33 mouse cellular contexts compared by ENCODE assay signal in the genomic region with DNA sequence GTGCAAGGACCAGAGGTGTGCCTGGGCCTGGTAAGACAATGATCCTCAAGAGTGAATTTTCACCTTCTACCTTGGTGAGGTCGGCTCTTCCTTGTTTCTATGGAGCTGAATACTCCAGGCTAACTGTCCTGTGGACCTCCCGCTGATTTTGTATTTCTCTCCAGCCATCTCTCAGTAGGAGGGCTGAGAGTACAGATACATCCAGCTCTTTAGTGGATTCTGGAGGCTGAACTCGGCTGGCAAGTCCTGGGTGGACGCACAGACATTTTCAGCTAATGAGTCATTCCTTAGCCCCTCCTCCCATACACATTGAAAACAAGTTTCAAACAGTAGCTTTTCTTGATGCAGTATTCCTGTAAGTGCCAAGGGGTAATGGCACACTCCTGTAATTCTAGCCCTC. TPM values are rescaled to one million over a fixed set of nuclear protein-coding genes. Genes with fewer than 3 reads are reported as not detected.
DNase-seq lines count a peak whose midpoint lies in the region; ATAC-seq and TF ChIP-seq lines count a peak whose summit lies in the region.
"Had no signal": no experiment of that assay in that cellular context is flagged by ENCODE, and none has a peak within 500 bp of the region (broad histone marks: within the 10 kb centered on the region; RNA-seq: fewer than 3 reads in every experiment).

No protein-coding gene starts in this region.

- no peak for ATAC-seq in embryonic facial prominence, embryonic 13.5 days (ENCODE audit: insufficient number of reproducible peaks, insufficient read depth, low FRiP score, low TSS enrichment, low read depth)
- ATAC-seq in midbrain, embryonic 11.5 days (ENCODE audit: low FRiP score): no peak
- no peak for ATAC-seq in midbrain, embryonic 13.5 days
- ATAC-seq: CD4-positive, CD25-positive, alpha-beta regulatory T cell, adult 4 months; forebrain, postnatal 0 days; intestine, postnatal 0 days had no signal

- H3K9ac ChIP-seq in embryonic facial prominence, embryonic 13.5 days: no peak overlapping the region
- H3K9ac ChIP-seq in midbrain, embryonic 11.5 days (ENCODE audit: low read length): no peak overlapping the region
- no peak overlapping the region for H3K9ac ChIP-seq in midbrain, embryonic 13.5 days (replicated peaks)
- H3K9ac ChIP-seq: forebrain, postnatal 0 days; heart, embryonic 15.5 days; hindbrain, embryonic 12.5 days; limb, embryonic 13.5 days; lung, embryonic 15.5 days had no signal

- H3K4me1 ChIP-seq in embryonic facial prominence, embryonic 13.5 days: peaks cover 19% of the 10 kb centered on the region
- peaks cover 23% of the 10 kb centered on the region for H3K4me1 ChIP-seq in embryonic facial prominence, embryonic 10.5 days
- H3K4me1 ChIP-seq in midbrain, embryonic 11.5 days (ENCODE audit: control insufficient read depth, insufficient read depth, low read length): no peaks in the 10 kb centered on the region
- no peaks in the 10 kb centered on the region for H3K4me1 ChIP-seq in midbrain, embryonic 13.5 days (replicated peaks)
- H3K4me1 ChIP-seq: heart, embryonic 15.5 days; hindbrain, embryonic 12.5 days; lung, embryonic 15.5 days; megakaryocyte, embryonic 14.5 days had no signal

- no peak for TF ChIP-seq POLR2A in myocyte (IDR thresholded peaks at IDR 0.05; ENCODE audit: insufficient read length, low read depth)

- peak overlapping the region; percentile 36; the same call in 1 of the 2 replicates for H3K27ac ChIP-seq in embryonic facial prominence, embryonic 13.5 days
- no peak overlapping the region; the same call in 1 of the 2 replicates for H3K27ac ChIP-seq in embryonic facial prominence, embryonic 10.5 days (replicated peaks)
- no peak overlapping the region for H3K27ac ChIP-seq in midbrain, embryonic 11.5 days (ENCODE audit: low read depth, low read length)
- H3K27ac ChIP-seq in midbrain, embryonic 13.5 days: no peak overlapping the region
- H3K27ac ChIP-seq: forebrain, embryonic 10.5 days; heart, embryonic 10.5 days; heart, embryonic 15.5 days; hindbrain, embryonic 12.5 days; left cerebral cortex, adult 2 months; limb, embryonic 13.5 days; lung, embryonic 15.5 days had no signal

- WGBS in embryonic facial prominence, embryonic 13.5 days: 60% methylated on average over 4 of the region's 4 CpGs
- WGBS in embryonic facial prominence, embryonic 10.5 days: 60% methylated on average over 4 of the region's 4 CpGs
- WGBS in midbrain, embryonic 11.5 days: 55% methylated on average over 4 of the region's 4 CpGs
- WGBS in midbrain, embryonic 13.5 days: 61% methylated on average over 4 of the region's 4 CpGs

- no peaks in the 10 kb centered on the region for H3K27me3 ChIP-seq in embryonic facial prominence, embryonic 13.5 days
- no peaks in the 10 kb centered on the region for H3K27me3 ChIP-seq in embryonic facial prominence, embryonic 10.5 days (replicated peaks; ENCODE audit: low read depth, poor library complexity, severe bottlenecking)
- H3K27me3 ChIP-seq in midbrain, embryonic 11.5 days (ENCODE audit: control insufficient read depth, insufficient read depth, low read length): no peaks in the 10 kb centered on the region
- H3K27me3 ChIP-seq in midbrain, embryonic 13.5 days: no peaks in the 10 kb centered on the region
- H3K27me3 ChIP-seq in myocyte (ENCODE audit: control insufficient read depth, insufficient read depth, insufficient read length): no peaks in the 10 kb centered on the region
- H3K27me3 ChIP-seq: heart, embryonic 15.5 days; hindbrain, embryonic 12.5 days; limb, embryonic 13.5 days; lung, embryonic 15.5 days; megakaryocyte, embryonic 14.5 days had no signal

- no peak overlapping the region for H3K4me2 ChIP-seq in embryonic facial prominence, embryonic 13.5 days
- H3K4me2 ChIP-seq in midbrain, embryonic 11.5 days: no peak overlapping the region
- H3K4me2 ChIP-seq in midbrain, embryonic 13.5 days (replicated peaks): no peak overlapping the region
- peak overlapping the region; percentile 31 for H3K4me2 ChIP-seq in myocyte (ENCODE audit: low read depth)
- H3K4me2 ChIP-seq: heart, embryonic 15.5 days; hindbrain, embryonic 12.5 days; limb, embryonic 13.5 days; liver, embryonic 11.5 days; lung, embryonic 15.5 days had no signal

- no peaks in the 10 kb centered on the region for H3K9me3 ChIP-seq in embryonic facial prominence, embryonic 13.5 days
- no peaks in the 10 kb centered on the region for H3K9me3 ChIP-seq in embryonic facial prominence, embryonic 10.5 days
- H3K9me3 ChIP-seq in midbrain, embryonic 11.5 days (ENCODE audit: control insufficient read depth, low read length): no peaks in the 10 kb centered on the region
- H3K9me3 ChIP-seq in midbrain, embryonic 13.5 days: no peaks in the 10 kb centered on the region
- H3K9me3 ChIP-seq: forebrain, embryonic 10.5 days; G1E; heart, embryonic 10.5 days; heart, embryonic 15.5 days; hindbrain, embryonic 12.5 days; limb, embryonic 13.5 days; lung, embryonic 15.5 days had no signal

- H3ac ChIP-seq in myocyte (ENCODE audit: control insufficient read depth, insufficient read length): no peak overlapping the region

- no peaks in the 10 kb centered on the region for H3K79me2 ChIP-seq in myocyte (ENCODE audit: control insufficient read depth, insufficient read depth)

- no peak for DNase-seq in embryonic facial prominence, embryonic 10.5 days (ENCODE audit: low spot score)
- peak; percentile 41 for DNase-seq in midbrain, embryonic 11.5 days (ENCODE audit: low spot score, missing footprints)
- DNase-seq in R1 (ENCODE audit: low read depth, low spot score): peak; percentile 99
- DNase-seq in frontal cortex, postnatal 36 days (ENCODE audit: low spot score in 2 of 2): no peak
- no peak for DNase-seq in ovary, postnatal 36 days (ENCODE audit: low spot score)
- DNase-seq: adrenal gland, adult 2 months; cerebellum, adult 8-10 months; cerebellum, postnatal 25 days; forebrain, postnatal 0 days; gastrocnemius, postnatal 10 days; heart, postnatal 36 days; kidney, adult 9 months; kidney, postnatal 25 days; lung, postnatal 36 days; midbrain, embryonic 14.5 days; right cerebral cortex, adult 18-20 months; spleen, adult 18-20 months; thymus, postnatal 25 days had no signal

- H3K36me3 ChIP-seq in embryonic facial prominence, embryonic 13.5 days: no peaks in the 10 kb centered on the region
- H3K36me3 ChIP-seq in embryonic facial prominence, embryonic 10.5 days (replicated peaks): no peaks in the 10 kb centered on the region
- H3K36me3 ChIP-seq in midbrain, embryonic 11.5 days (ENCODE audit: control insufficient read depth, insufficient read depth, low read length): no peaks in the 10 kb centered on the region
- no peaks in the 10 kb centered on the region for H3K36me3 ChIP-seq in midbrain, embryonic 13.5 days
- no peaks in the 10 kb centered on the region for H3K36me3 ChIP-seq in myocyte (ENCODE audit: control insufficient read depth, insufficient read depth)
- H3K36me3 ChIP-seq: forebrain, embryonic 10.5 days; G1E; heart, embryonic 10.5 days; heart, embryonic 15.5 days; hindbrain, embryonic 12.5 days; limb, embryonic 13.5 days; lung, embryonic 15.5 days had no signal

- H3K4me3 ChIP-seq in embryonic facial prominence, embryonic 13.5 days: no peak overlapping the region
- H3K4me3 ChIP-seq in embryonic facial prominence, embryonic 10.5 days: no peak overlapping the region
- no peak overlapping the region for H3K4me3 ChIP-seq in midbrain, embryonic 11.5 days (ENCODE audit: low read depth, low read length)
- H3K4me3 ChIP-seq in midbrain, embryonic 13.5 days (replicated peaks): no peak overlapping the region
- no peak overlapping the region for H3K4me3 ChIP-seq in myocyte
- H3K4me3 ChIP-seq: forebrain, embryonic 10.5 days; heart, embryonic 10.5 days; heart, embryonic 15.5 days; hindbrain, embryonic 12.5 days; left cerebral cortex, adult 2 months; limb, embryonic 13.5 days; lung, embryonic 15.5 days; megakaryocyte, embryonic 14.5 days had no signal

TF ChIP-seq in myocyte, 11 proteins besides CTCF, POLR2A, EP300 and RAD21:
- no peak for TF ChIP-seq SRF (IDR thresholded peaks at IDR 0.05; ENCODE audit: control insufficient read depth, insufficient read length, low read depth)
- TF ChIP-seq MYOD1 (IDR thresholded peaks at IDR 0.05; ENCODE audit: control insufficient read depth in 1 of 3, insufficient read length in 2 of 3, low read depth in 2 of 3): no peak
- no peak for TF ChIP-seq MYOG (IDR thresholded peaks at IDR 0.05; ENCODE audit: control insufficient read depth in 1 of 3, insufficient read depth in 1 of 3, insufficient read length in 2 of 3, low read depth in 2 of 3)
- no peak for TF ChIP-seq MAX (IDR thresholded peaks at IDR 0.05; ENCODE audit: low read depth)
- no peak for TF ChIP-seq REST (IDR thresholded peaks at IDR 0.05; ENCODE audit: insufficient read depth, insufficient read length)
- no peak for TF ChIP-seq TCF3 (IDR thresholded peaks at IDR 0.05; ENCODE audit: insufficient read length, low read depth)
- no peak for TF ChIP-seq TCF12 (IDR thresholded peaks at IDR 0.05; ENCODE audit: insufficient read depth, poor library complexity, severe bottlenecking)
- TF ChIP-seq POLR2AphosphoS2 (IDR thresholded peaks at IDR 0.05; ENCODE audit: insufficient read length, low read depth): no peak
- TF ChIP-seq CEBPB (IDR thresholded peaks at IDR 0.05; ENCODE audit: insufficient read depth, poor library complexity, severe bottlenecking): no peak
- TF ChIP-seq USF1 (IDR thresholded peaks at IDR 0.05; ENCODE audit: low read depth): no peak
- TF ChIP-seq E2F4 (IDR thresholded peaks at IDR 0.05; ENCODE audit: insufficient read depth): no peak

RNA-seq across cellular contexts. Expression of a gene that starts 49.2 kb away (rescaled TPM):
- 309 and 330 TPM in 2 replicates for polyA plus RNA-seq in embryonic facial prominence, embryonic 13.5 days (2015; fragmentation: Nextera tagmentation; extraction: Ambion mirVana)
- 253 and 259 TPM in 2 replicates for polyA plus RNA-seq in embryonic facial prominence, embryonic 10.5 days (2016; fragmentation: Nextera tagmentation; extraction: Ambion mirVana)
- polyA plus RNA-seq in midbrain, embryonic 11.5 days (2014; fragmentation: Nextera tagmentation; extraction: Ambion mirVana): 130 and 147 TPM in 2 replicates
- polyA plus RNA-seq in midbrain, embryonic 13.5 days (2015; fragmentation: Nextera tagmentation; extraction: Ambion mirVana): 80.5 and 86.7 TPM in 2 replicates
- 21.4 TPM for polyA plus RNA-seq in myocyte (2012; fragmentation: generic; extraction: Trizol)
- polyA plus RNA-seq: G1E had no signal

Comparison
In these comparisons a context has a peak if more than half of its experiments do, and no peak if none do; other contexts are left out.
1. DNase-seq: peak in midbrain, embryonic 11.5 days (single experiment) and R1 (single experiment); none in embryonic facial prominence, embryonic 10.5 days (single experiment), frontal cortex, postnatal 36 days (0 of 2) and ovary, postnatal 36 days (single experiment).